ENCODE assay signal across 8 mouse cellular contexts in the genomic region with DNA sequence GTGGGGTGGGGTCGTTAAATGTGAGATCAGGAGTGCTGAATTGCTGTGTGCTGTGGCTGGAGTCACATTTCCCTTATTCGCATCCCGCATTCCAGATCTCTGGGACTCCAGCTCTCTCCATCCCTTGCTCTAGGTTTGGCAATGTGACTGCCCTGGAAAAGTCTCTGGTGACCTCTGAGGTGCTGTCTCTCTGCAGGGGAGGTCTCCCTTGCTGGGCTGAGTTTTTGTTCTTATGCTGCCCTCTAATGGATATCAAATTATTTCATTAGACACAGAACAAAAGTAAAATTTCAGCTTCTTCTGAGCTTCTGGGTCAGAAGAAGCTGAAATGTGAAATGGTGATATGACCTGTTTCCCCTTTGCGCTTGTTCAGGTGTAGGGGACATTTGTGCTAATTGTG.
DNase-seq lines count a peak whose midpoint lies in the region; ATAC-seq lines count a peak whose summit lies in the region.

No protein-coding gene starts in this region.

- no peaks in the 10 kb centered on the region for H3K9me3 ChIP-seq in kidney, embryonic 16.5 days (ENCODE audit: low read length)
- H3K9me3 ChIP-seq in forebrain, embryonic 13.5 days (replicated peaks), result no peaks in the 10 kb centered on the region
- no peaks in the 10 kb centered on the region for H3K9me3 ChIP-seq in midbrain, embryonic 11.5 days (ENCODE audit: control insufficient read depth, low read length)
- no peaks in the 10 kb centered on the region for H3K9me3 ChIP-seq in heart, embryonic 12.5 days (replicated peaks)

- no peak for DNase-seq in kidney, adult 8-10 months
- peak; percentile 42 for DNase-seq in ZHBTc4 (ENCODE audit: low read depth, low spot score)
- no peak for DNase-seq in midbrain, embryonic 11.5 days (ENCODE audit: low spot score, missing footprints)
- no peak for DNase-seq in spleen, postnatal 14 days (ENCODE audit: low spot score in 2 of 2)

- no peaks in the 10 kb centered on the region for H3K27me3 ChIP-seq in kidney, embryonic 16.5 days (ENCODE audit: insufficient read depth, low read length)
- no peaks in the 10 kb centered on the region for H3K27me3 ChIP-seq in forebrain, embryonic 13.5 days
- no peaks in the 10 kb centered on the region for H3K27me3 ChIP-seq in midbrain, embryonic 11.5 days (ENCODE audit: control insufficient read depth, insufficient read depth, low read length)
- H3K27me3 ChIP-seq in heart, embryonic 12.5 days (replicated peaks), result no peaks in the 10 kb centered on the region

- no peak overlapping the region for H3K4me2 ChIP-seq in kidney, embryonic 16.5 days (replicated peaks; ENCODE audit: low read depth, low read length)
- peak overlapping the region; percentile 13; the same call in 1 of the 2 replicates for H3K4me2 ChIP-seq in forebrain, embryonic 13.5 days
- no peak overlapping the region for H3K4me2 ChIP-seq in midbrain, embryonic 11.5 days
- no peak overlapping the region for H3K4me2 ChIP-seq in heart, embryonic 12.5 days

- H3K36me3 ChIP-seq in kidney, embryonic 16.5 days (ENCODE audit: insufficient read depth, low read length), result no peaks in the 10 kb centered on the region
- H3K36me3 ChIP-seq in forebrain, embryonic 13.5 days (ENCODE audit: poor library complexity, severe bottlenecking), result no peaks in the 10 kb centered on the region
- H3K36me3 ChIP-seq in midbrain, embryonic 11.5 days (ENCODE audit: control insufficient read depth, insufficient read depth, low read length), result no peaks in the 10 kb centered on the region
- no peaks in the 10 kb centered on the region for H3K36me3 ChIP-seq in heart, embryonic 12.5 days

- no peak overlapping the region for H3K9ac ChIP-seq in kidney, embryonic 16.5 days (replicated peaks; ENCODE audit: low read length)
- H3K9ac ChIP-seq in forebrain, embryonic 13.5 days, result no peak overlapping the region; the same call in 1 of the 2 replicates
- H3K9ac ChIP-seq in midbrain, embryonic 11.5 days (ENCODE audit: low read length), result no peak overlapping the region
- H3K9ac ChIP-seq in heart, embryonic 12.5 days, result no peak overlapping the region

- H3K4me3 ChIP-seq in kidney, embryonic 16.5 days (ENCODE audit: low read length), result no peak overlapping the region
- H3K4me3 ChIP-seq in forebrain, embryonic 13.5 days, result no peak overlapping the region
- no peak overlapping the region for H3K4me3 ChIP-seq in midbrain, embryonic 11.5 days (ENCODE audit: low read depth, low read length)
- H3K4me3 ChIP-seq in heart, embryonic 12.5 days, result no peak overlapping the region

- 26% methylated on average over 4 of the region's 4 CpGs for WGBS in kidney, embryonic 16.5 days
- 25% methylated on average over 4 of the region's 4 CpGs for WGBS in forebrain, embryonic 13.5 days
- 30% methylated on average over 4 of the region's 4 CpGs for WGBS in midbrain, embryonic 11.5 days
- WGBS in heart, embryonic 12.5 days, result 39% methylated on average over 4 of the region's 4 CpGs

- H3K27ac ChIP-seq in kidney, embryonic 16.5 days (ENCODE audit: low read length), result no peak overlapping the region
- no peak overlapping the region for H3K27ac ChIP-seq in forebrain, embryonic 13.5 days
- no peak overlapping the region for H3K27ac ChIP-seq in midbrain, embryonic 11.5 days (ENCODE audit: low read depth, low read length)
- no peak overlapping the region for H3K27ac ChIP-seq in heart, embryonic 12.5 days (ENCODE audit: poor library complexity, severe bottlenecking)

- H3K4me1 ChIP-seq in kidney, embryonic 16.5 days (ENCODE audit: insufficient read depth, low read length), result no peaks in the 10 kb centered on the region
- peaks cover 51% of the 10 kb centered on the region for H3K4me1 ChIP-seq in forebrain, embryonic 13.5 days
- H3K4me1 ChIP-seq in midbrain, embryonic 11.5 days (ENCODE audit: control insufficient read depth, insufficient read depth, low read length), result peaks cover 24% of the 10 kb centered on the region
- no peaks in the 10 kb centered on the region for H3K4me1 ChIP-seq in heart, embryonic 12.5 days (replicated peaks)

- ATAC-seq in kidney, embryonic 16.5 days (ENCODE audit: low FRiP score, low TSS enrichment), result peak; percentile 59; the same call in 1 of the 2 replicates
- no peak for ATAC-seq in forebrain, embryonic 13.5 days
- ATAC-seq in midbrain, embryonic 11.5 days (ENCODE audit: low FRiP score), result peak; percentile 36
- no peak for ATAC-seq in monocyte, adult 5-6 weeks (replicated peaks; ENCODE audit: insufficient number of reproducible peaks, low FRiP score, low TSS enrichment, poor library complexity, severe bottlenecking)
- no peak for ATAC-seq in heart, embryonic 12.5 days (ENCODE audit: insufficient number of reproducible peaks, low FRiP score)

Comparison
In these comparisons a context has a peak if more than half of its experiments do, and no peak if none do; other contexts are left out.
1. ATAC-seq: peak in kidney, embryonic 16.5 days (single experiment) and midbrain, embryonic 11.5 days (single experiment); none in forebrain, embryonic 13.5 days (single experiment), monocyte, adult 5-6 weeks (single experiment) and heart, embryonic 12.5 days (single experiment).